25 mouse cellular contexts compared by ENCODE assay signal in the genomic region with DNA sequence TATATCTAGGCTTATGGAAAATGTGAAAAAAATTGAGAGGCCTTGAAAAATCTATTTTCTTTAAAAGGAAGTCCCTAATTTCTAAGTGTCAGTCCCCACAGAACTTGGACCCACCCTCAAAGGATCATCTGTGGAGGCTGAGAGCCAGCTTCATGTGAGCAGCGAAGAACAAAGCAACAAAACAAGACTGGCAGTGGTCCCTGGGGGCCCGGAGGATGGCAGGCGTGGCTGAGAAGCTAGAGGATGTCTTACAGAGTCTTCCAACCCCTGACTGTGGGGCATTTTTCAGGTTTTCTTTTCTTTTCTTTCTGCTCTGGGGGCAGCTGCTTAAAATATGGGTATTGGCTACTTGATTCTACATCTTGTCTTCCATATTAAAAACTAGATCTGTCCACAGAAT.
DNase-seq lines count a peak whose midpoint lies in the region; ATAC-seq lines count a peak whose summit lies in the region.
"Had no signal": no experiment of that assay in that cellular context is flagged by ENCODE, and none has a peak within 500 bp of the region (broad histone marks: within the 10 kb centered on the region; RNA-seq: fewer than 3 reads in every experiment).

No protein-coding gene starts in this region.

- 88% methylated on average over 3 of the region's 3 CpGs for WGBS in kidney, embryonic 15.5 days
- 47% methylated on average over 3 of the region's 3 CpGs for WGBS in forebrain, embryonic 15.5 days

- H3K9ac ChIP-seq in kidney, embryonic 15.5 days, result no peak overlapping the region
- H3K9ac ChIP-seq in forebrain, embryonic 15.5 days (replicated peaks), result no peak overlapping the region
- H3K9ac ChIP-seq: forebrain, postnatal 0 days; heart, embryonic 12.5 days; midbrain, embryonic 15.5 days; neural tube, embryonic 12.5 days had no signal

- H3K27ac ChIP-seq in kidney, embryonic 15.5 days, result no peak overlapping the region
- H3K27ac ChIP-seq in forebrain, embryonic 15.5 days (replicated peaks), result no peak overlapping the region
- H3K27ac ChIP-seq: forebrain, embryonic 10.5 days; hindbrain, postnatal 0 days; left cerebral cortex, adult 2 months; limb, embryonic 10.5 days; midbrain, embryonic 15.5 days; neural tube, embryonic 12.5 days; stomach, postnatal 0 days had no signal

- no peaks in the 10 kb centered on the region for H3K9me3 ChIP-seq in kidney, embryonic 15.5 days (replicated peaks)
- no peaks in the 10 kb centered on the region for H3K9me3 ChIP-seq in forebrain, embryonic 15.5 days
- H3K9me3 ChIP-seq: forebrain, embryonic 10.5 days; limb, embryonic 10.5 days; megakaryocyte, embryonic 14.5 days; midbrain, embryonic 15.5 days; neural tube, embryonic 12.5 days had no signal

- no peak overlapping the region for H3K4me3 ChIP-seq in kidney, embryonic 15.5 days (replicated peaks)
- H3K4me3 ChIP-seq in forebrain, embryonic 15.5 days, result no peak overlapping the region
- H3K4me3 ChIP-seq: forebrain, embryonic 10.5 days; heart, embryonic 12.5 days; left cerebral cortex, adult 2 months; limb, embryonic 10.5 days; megakaryocyte, embryonic 14.5 days; midbrain, embryonic 15.5 days; neural tube, embryonic 12.5 days had no signal

- DNase-seq in kidney, postnatal 10 days, result peak; percentile 27
- peak; percentile 28 to 47 for DNase-seq in lung, postnatal 4 days
- no peak for DNase-seq in lung, postnatal 36 days
- peak; percentile 6 for DNase-seq in T-cell, adult 2 months (ENCODE audit: low spot score)
- peak; percentile 52 to 56 for DNase-seq in spleen, postnatal 36 days (ENCODE audit: low spot score in 2 of 2)
- DNase-seq: adrenal gland, postnatal 10 days; cerebellum, adult 2 months; forebrain, postnatal 0 days; gastrocnemius, postnatal 14 days; heart, adult 11 months; heart, postnatal 10 days; kidney, adult 18-20 months; liver; right cerebral cortex, postnatal 14 days had no signal

- no peak for ATAC-seq in kidney, embryonic 15.5 days (replicated peaks; ENCODE audit: low FRiP score)
- ATAC-seq in forebrain, embryonic 15.5 days (replicated peaks), result no peak
- ATAC-seq: forebrain, postnatal 0 days; hindbrain, postnatal 0 days; midbrain, embryonic 15.5 days had no signal

- 0 out of 2 replicates have a peak, but pooled peaks cover 2% of the 10 kb centered on the region for H3K4me1 ChIP-seq in kidney, embryonic 15.5 days
- H3K4me1 ChIP-seq in forebrain, embryonic 15.5 days, result no peaks in the 10 kb centered on the region
- H3K4me1 ChIP-seq: heart, embryonic 12.5 days; neural tube, embryonic 12.5 days had no signal

- H3K36me3 ChIP-seq in kidney, embryonic 15.5 days, result no peaks in the 10 kb centered on the region
- H3K36me3 ChIP-seq in forebrain, embryonic 15.5 days, result no peaks in the 10 kb centered on the region
- H3K36me3 ChIP-seq: forebrain, embryonic 10.5 days; heart, embryonic 12.5 days; limb, embryonic 10.5 days; midbrain, embryonic 15.5 days; neural tube, embryonic 12.5 days had no signal

- no peak overlapping the region for H3K4me2 ChIP-seq in kidney, embryonic 15.5 days
- no peak overlapping the region for H3K4me2 ChIP-seq in forebrain, embryonic 15.5 days (replicated peaks)
- H3K4me2 ChIP-seq: heart, embryonic 12.5 days; midbrain, embryonic 15.5 days; neural tube, embryonic 12.5 days had no signal

- H3K27me3 ChIP-seq in kidney, embryonic 15.5 days, result no peaks in the 10 kb centered on the region
- H3K27me3 ChIP-seq in forebrain, embryonic 15.5 days, result no peaks in the 10 kb centered on the region
- H3K27me3 ChIP-seq: heart, embryonic 12.5 days; megakaryocyte, embryonic 14.5 days; midbrain, embryonic 15.5 days; neural tube, embryonic 12.5 days had no signal
